Mouse (Mus musculus) liver, postnatal 0 days (tissue): ENCODE data around the gene Dlx4. TPM values are rescaled to one million over a fixed set of nuclear protein-coding genes. Genes with fewer than 3 reads are reported as not detected.

Experiments
- ATAC-seq: fragments of 200-750 bp; cut with Nextera tagmentation; 2 replicates; pipeline ENCODE4 v1.8.0; 2017; ENCODE audit warnings: mild to moderate bottlenecking, moderate library complexity
- DNase-seq: peaks from one replicate; pipeline ENCODE4 v3.0.0-alpha.2; 2016
- H3K27ac ChIP-seq: fragments of 300-500 bp; sonication (generic); 2 replicates; pipeline ENCODE4 v1.5.1; 2014; ENCODE audit warnings: antibody characterized with exemption, moderate library complexity, mild to moderate bottlenecking, low read depth
- H3K27me3 ChIP-seq: fragments of 300-500 bp; sonication (generic); 2 replicates; pipeline ENCODE4 v1.6.1; 2014; ENCODE audit warnings: low read length, control low read depth, mixed read lengths; ENCODE audit not compliant: insufficient read depth
- H3K36me3 ChIP-seq: fragments of 300-500 bp; sonication (generic); replicated peaks from 2 replicates; pipeline ENCODE4 v1.6.1; 2014; ENCODE audit warnings: mild to moderate bottlenecking, control low read depth, low read length, moderate library complexity, mixed read lengths; ENCODE audit not compliant: insufficient read depth
- H3K4me1 ChIP-seq: fragments of 300-500 bp; sonication (generic); 2 replicates; pipeline ENCODE4 v1.6.1; 2014; ENCODE audit warnings: antibody characterized with exemption, mild to moderate bottlenecking, control low read depth; ENCODE audit not compliant: insufficient read depth
- H3K4me2 ChIP-seq: fragments of 300-500 bp; sonication (generic); 2 replicates; pipeline ENCODE4 v1.6.1; 2014; ENCODE audit warnings: low read depth, mild to moderate bottlenecking, low read length, moderate library complexity, mixed read lengths
- H3K4me3 ChIP-seq: fragments of 300-500 bp; sonication (generic); 2 replicates; pipeline ENCODE4 v1.5.1; 2014; ENCODE audit warnings: low read depth, low read length
- H3K9ac ChIP-seq: fragments of 300-500 bp; sonication (generic); replicated peaks from 2 replicates; pipeline ENCODE4 v1.6.1; 2014; ENCODE audit warnings: mild to moderate bottlenecking, moderate library complexity
- H3K9me3 ChIP-seq: fragments of 300-500 bp; sonication (generic); 2 replicates; pipeline ENCODE4 v1.6.1; 2016; ENCODE audit warnings: mild to moderate bottlenecking, control low read depth, low read length, mixed read lengths
- CTCF ChIP-seq: sonication (generic); IDR thresholded peaks from 2 replicates; pipeline ENCODE4 v1.5.1; 2016; ENCODE audit warnings: antibody characterized with exemption, low read depth
- EP300 ChIP-seq: IDR thresholded peaks from 2 replicates; pipeline ENCODE4 v1.6.1; 2016; ENCODE audit warnings: antibody characterized with exemption, low read depth, mild to moderate bottlenecking
- WGBS: fragments of 180-500 bp; shearing (Covaris S2); extraction: QIAGEN DNeasy Blood & Tissue Kit; methylation state at CpG from one replicate; pipeline ENCODE4 v1.1.7; 2014; ENCODE audit not compliant: insufficient replicate concordance; 5-methylcytosine and 5-hydroxymethylcytosine counted together
- polyA plus RNA-seq: library from polyadenylated mRNA; unstranded; fragments of >200 nt; fragmentation: Nextera tagmentation; extraction: Ambion mirVana; gene quantifications from 2 replicates; pipeline ENCODE4 v1.2.1, GENCODE M21; 2015

Gene Dlx4
- polyA plus RNA-seq, 1 experiment from 2014 or later: 0.08 TPM

DNA sequence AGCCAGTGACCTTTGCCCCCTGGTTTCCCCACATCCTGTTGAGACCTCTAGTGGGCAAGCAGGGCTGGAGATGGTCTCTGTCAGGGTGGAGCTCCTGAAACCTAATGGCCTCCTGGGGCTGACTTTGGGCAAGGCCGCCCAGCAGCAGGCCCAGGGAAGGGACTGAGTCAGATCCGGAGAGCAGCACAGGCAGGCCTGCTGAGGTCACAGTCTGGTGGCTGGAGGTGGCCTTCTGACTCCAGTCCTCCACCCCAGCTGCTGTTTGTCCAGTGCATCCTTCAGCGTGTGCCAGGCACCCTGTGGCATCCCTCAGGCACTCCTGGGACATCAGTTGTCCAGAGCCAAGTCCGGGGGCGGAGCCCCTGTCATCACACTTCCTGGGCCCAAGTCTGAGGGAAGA lies 19.8 kb upstream of the Dlx4 start:
- DNase-seq: no peak
- no peaks in the 10 kb centered on the region for H3K36me3 ChIP-seq
- H3K9me3 ChIP-seq: no peaks in the 10 kb centered on the region
- H3K27ac ChIP-seq: no peak overlapping the region
- WGBS: 56% methylated on average over 5 of the region's 5 CpGs
- ATAC-seq: no peak
- no peak for TF ChIP-seq CTCF
- no peak for TF ChIP-seq EP300
- no peak overlapping the region for H3K4me3 ChIP-seq
- no peak overlapping the region for H3K9ac ChIP-seq
- peaks cover 3% of the 10 kb centered on the region; the same call in 1 of the 2 replicates for H3K27me3 ChIP-seq
- no peak overlapping the region for H3K4me2 ChIP-seq
- peaks cover 3% of the 10 kb centered on the region; the same call in 1 of the 2 replicates for H3K4me1 ChIP-seq

DNA sequence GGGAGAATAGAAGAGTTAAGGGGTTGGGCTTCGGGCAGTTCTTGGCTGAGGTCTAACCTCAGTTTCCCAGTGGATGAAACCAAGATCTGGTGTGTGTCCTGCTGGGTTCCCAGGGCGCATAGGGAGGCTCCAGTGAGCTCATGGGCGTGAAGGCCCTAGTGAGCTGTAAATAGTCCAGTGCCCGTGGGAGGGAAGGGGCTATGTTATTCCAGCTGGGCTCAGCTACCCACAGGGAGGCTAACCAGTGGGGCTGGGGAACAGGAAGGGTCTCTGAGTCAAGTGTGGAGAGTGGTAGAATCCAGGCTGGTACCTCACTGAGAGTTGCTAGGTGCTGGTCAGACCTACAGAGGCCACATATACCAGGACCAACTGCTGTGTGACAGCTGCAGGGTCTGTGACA lies 15.6 kb upstream of the Dlx4 start:
- H3K4me3 ChIP-seq: no peak overlapping the region
- ATAC-seq (no peak), DNase-seq (no peak)
- no peak overlapping the region for H3K4me2 ChIP-seq
- TF ChIP-seq EP300: no peak
- no peak for TF ChIP-seq CTCF
- 58% methylated on average over 4 of the region's 4 CpGs for WGBS
- H3K27ac ChIP-seq: no peak overlapping the region
- H3K4me1 ChIP-seq: peaks cover 3% of the 10 kb centered on the region; the same call in 1 of the 2 replicates
- no peak overlapping the region for H3K9ac ChIP-seq
- H3K9me3 ChIP-seq: no peaks in the 10 kb centered on the region
- H3K27me3 ChIP-seq: peaks cover 3% of the 10 kb centered on the region; the same call in 1 of the 2 replicates
- no peaks in the 10 kb centered on the region for H3K36me3 ChIP-seq

DNA sequence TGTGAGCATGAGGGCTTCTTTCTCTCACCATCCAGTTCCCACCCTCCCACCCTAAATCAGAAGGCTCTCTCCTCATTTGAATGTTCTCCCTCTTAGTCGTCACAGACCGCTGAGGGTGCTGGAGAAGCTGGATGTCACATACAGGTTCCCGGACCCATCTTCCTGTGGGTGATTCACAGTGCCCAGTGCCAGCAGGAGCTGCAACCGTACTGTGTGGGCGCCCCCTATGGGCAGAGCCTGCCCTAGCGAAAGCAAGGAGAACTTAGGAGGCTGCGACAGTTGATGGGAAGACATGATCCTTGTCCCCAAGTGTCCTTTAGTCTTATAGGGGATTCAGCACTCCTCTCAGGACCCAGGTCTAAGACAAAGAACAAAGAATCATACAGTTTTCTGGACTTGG lies 14.6 kb upstream of the Dlx4 start:
- Histone ChIP-seq H3K36me3 (no peaks in the 10 kb centered on the region), H3K4me1 (peaks cover 2% of the 10 kb centered on the region; the same call in 1 of the 2 replicates), H3K9ac (no peak overlapping the region), H3K27me3 (peaks cover 3% of the 10 kb centered on the region; the same call in 1 of the 2 replicates), H3K4me2 (no peak overlapping the region), H3K9me3 (no peaks in the 10 kb centered on the region), H3K27ac (no peak overlapping the region), H3K4me3 (no peak overlapping the region)
- DNase-seq: peak; percentile 33
- no peak for TF ChIP-seq EP300
- peak; percentile 52 for TF ChIP-seq CTCF
- WGBS: 51% methylated on average over 7 of the region's 7 CpGs
- ATAC-seq: no peak

DNA sequence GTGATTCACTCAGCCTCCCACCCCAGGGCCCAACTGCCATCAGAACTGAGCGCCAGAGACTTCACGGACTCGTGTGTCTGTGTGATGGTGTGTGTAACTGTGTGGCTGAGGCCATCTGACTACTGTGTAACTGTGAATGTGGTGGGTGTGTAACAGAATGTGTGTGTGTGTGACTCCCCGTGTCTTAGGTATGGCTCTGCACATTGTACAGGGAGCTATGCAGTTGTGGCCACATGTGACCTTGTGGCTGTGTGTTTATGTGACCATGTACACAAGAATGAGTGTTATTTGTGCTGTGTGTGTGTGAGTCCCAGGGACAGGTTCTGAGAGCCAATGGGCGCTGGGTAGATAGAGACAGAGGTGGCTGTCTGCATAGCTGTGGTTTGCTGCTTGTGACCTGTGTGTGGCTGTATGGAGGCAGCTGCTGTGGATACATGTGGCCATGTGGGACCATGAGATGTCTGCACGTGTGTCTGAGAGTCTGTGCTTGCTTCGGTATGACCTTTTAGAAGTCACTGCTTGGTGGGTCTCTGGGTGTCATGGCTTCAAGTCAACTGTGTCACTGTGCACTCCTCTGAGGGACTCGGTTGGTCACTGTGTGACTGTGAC lies 13.8 kb upstream of the Dlx4 start:
- Histone ChIP-seq H3K9me3 (no peaks in the 10 kb centered on the region), H3K4me3 (no peak overlapping the region), H3K4me1 (no peaks in the 10 kb centered on the region), H3K36me3 (no peaks in the 10 kb centered on the region), H3K9ac (no peak overlapping the region), H3K4me2 (no peak overlapping the region), H3K27ac (no peak overlapping the region), H3K27me3 (peaks cover 3% of the 10 kb centered on the region; the same call in 1 of the 2 replicates)
- ATAC-seq: no peak
- DNase-seq: no peak
- no peak for TF ChIP-seq EP300
- TF ChIP-seq CTCF: no peak
- 73% methylated on average over 8 of the region's 8 CpGs for WGBS

DNA sequence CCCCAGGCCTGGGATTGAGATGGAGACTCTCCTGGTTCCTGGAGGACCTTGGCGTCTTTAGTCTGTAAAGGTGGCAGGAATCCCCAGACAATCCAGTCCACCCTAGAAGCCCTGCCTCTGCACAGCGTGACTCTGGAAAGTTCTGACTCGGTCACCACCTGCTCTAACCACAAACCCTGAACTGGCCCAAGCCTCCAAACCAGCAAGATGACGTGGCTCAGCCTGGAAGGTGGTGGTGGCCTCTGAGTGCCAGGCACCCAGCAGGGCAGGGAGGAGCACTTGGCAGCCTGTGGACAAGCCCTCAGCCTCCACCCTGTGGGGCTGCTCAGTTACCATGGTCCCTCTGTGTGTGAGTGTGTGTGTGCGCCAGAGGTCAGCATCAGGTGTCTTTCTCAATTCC lies 11.8 kb upstream of the Dlx4 start:
- ATAC-seq (no peak), DNase-seq (no peak)
- H3K4me3 ChIP-seq: no peak overlapping the region
- no peak overlapping the region for H3K4me2 ChIP-seq
- H3K9me3 ChIP-seq: no peaks in the 10 kb centered on the region
- no peak overlapping the region for H3K9ac ChIP-seq
- no peaks in the 10 kb centered on the region for H3K4me1 ChIP-seq
- no peaks in the 10 kb centered on the region for H3K36me3 ChIP-seq
- H3K27me3 ChIP-seq: no peaks in the 10 kb centered on the region; the same call in 1 of the 2 replicates
- WGBS: 47% methylated on average over 5 of the region's 5 CpGs
- TF ChIP-seq CTCF: no peak
- TF ChIP-seq EP300: no peak
- no peak overlapping the region for H3K27ac ChIP-seq

DNA sequence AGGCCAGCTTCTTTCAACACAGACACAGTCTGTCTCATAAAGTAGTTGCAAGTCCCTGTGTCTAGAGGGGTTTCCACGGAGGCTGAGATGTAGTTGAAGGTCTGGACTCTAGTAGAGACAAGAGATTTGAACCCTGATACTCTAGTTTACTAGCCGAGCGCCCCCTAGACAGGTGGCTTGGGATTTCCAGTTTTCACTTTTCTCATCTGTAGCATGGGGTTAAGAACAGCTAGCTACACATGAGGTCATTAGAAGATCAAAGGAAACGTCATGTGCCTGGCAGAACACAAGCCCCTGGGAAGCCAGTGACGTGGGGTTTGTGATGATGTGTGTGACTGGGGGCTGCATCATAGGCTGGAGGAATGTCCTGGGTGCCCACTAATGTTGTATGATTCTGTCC lies 11.3 kb upstream of the Dlx4 start:
- TF ChIP-seq EP300: no peak
- TF ChIP-seq CTCF: no peak
- Histone ChIP-seq H3K27me3 (0 out of 2 replicates have a peak, but pooled peaks cover 3% of the 10 kb centered on the region), H3K9me3 (no peaks in the 10 kb centered on the region), H3K4me3 (no peak overlapping the region), H3K4me1 (no peaks in the 10 kb centered on the region), H3K36me3 (no peaks in the 10 kb centered on the region), H3K4me2 (no peak overlapping the region), H3K27ac (no peak overlapping the region), H3K9ac (no peak overlapping the region)
- WGBS: 55% methylated on average over 5 of the region's 5 CpGs
- no peak for ATAC-seq
- no peak for DNase-seq
